Mouse (Mus musculus) olfactory bulb, adult 2 months (tissue): ENCODE results near the gene Unc5c.

Source experiments
- CTCF ChIP-seq: fragments of 200-500 bp; IDR thresholded peaks from 2 replicates; pipeline ENCODE4 v1.5.1; 2012; ENCODE audit warnings: low read depth, mild to moderate bottlenecking, low read length, moderate library complexity; ENCODE audit not compliant: insufficient read depth
- POLR2A ChIP-seq: fragments of 200-500 bp; IDR thresholded peaks from 2 replicates; pipeline ENCODE4 v1.6.1; 2012; ENCODE audit warnings: mild to moderate bottlenecking, low read depth, low read length, moderate library complexity; ENCODE audit not compliant: insufficient read depth

DNA sequence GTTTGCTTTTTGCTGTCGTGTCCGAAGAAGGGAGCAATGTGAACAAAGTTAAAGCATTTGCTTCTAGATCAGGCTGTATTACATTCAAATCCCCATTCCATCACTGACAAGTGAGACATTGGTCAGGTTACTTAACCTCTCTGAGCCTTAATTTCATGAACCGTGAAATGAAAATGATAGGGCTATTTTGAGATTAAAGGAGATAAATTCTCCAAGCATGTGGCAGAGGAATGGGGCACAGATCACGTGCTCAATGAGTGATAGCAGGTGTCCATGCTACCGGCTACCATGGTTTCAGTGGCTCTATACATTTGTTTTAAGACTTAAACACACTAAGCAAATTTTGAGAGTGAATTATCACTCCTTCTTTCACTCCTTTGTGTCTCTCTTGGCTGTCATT, 254.0 kb downstream of the Unc5c start:
- TF ChIP-seq POLR2A: no peak
- TF ChIP-seq CTCF: no peak
